Mouse (Mus musculus): ENCODE measurements around the gene Hcst. TPM values are rescaled to one million over a fixed set of nuclear protein-coding genes. Genes with fewer than 3 reads are reported as not detected.

Hcst gene
- polyA plus RNA-seq (2015; fragmentation: Nextera tagmentation; extraction: Ambion mirVana): 0.52 and 0.88 TPM in 2 replicates

GRCm38 (mm10) chr7:30419561-30420499 is at the start of gene Hcst:
Gene Hcst (minus strand): TSS chr7:30419854.
- H3K4me3 ChIP-seq: no peak within 1 kb of the TSS
- no peak within 1 kb of the TSS for H3K27ac ChIP-seq
- no peak within 1 kb of the TSS for H3K9ac ChIP-seq
- H3K27me3 ChIP-seq: peaks cover 8% of the 10 kb centered on the region; the same call in 1 of the 2 replicates
- no peaks in the 10 kb centered on the region for H3K36me3 ChIP-seq
- 78% methylated on average over 10 of the region's 10 CpGs for WGBS
- H3K4me1 ChIP-seq (replicated peaks): peaks cover 24% of the 10 kb centered on the region
- no peak within 1 kb of the TSS for H3K4me2 ChIP-seq
- ATAC-seq (ENCODE audit: low FRiP score): no peak
- peaks cover 3% of the 10 kb centered on the region; the same call in 1 of the 2 replicates for H3K9me3 ChIP-seq

GRCm38 (mm10) chr7:30464816-30465300 is 45.2 kb upstream of the Hcst start:
- Histone ChIP-seq H3K4me3 (no peak overlapping the region), H3K9me3 (no peaks in the 10 kb centered on the region), H3K27ac (no peak overlapping the region), H3K27me3 (peaks cover 90% of the 10 kb centered on the region), H3K9ac (no peak overlapping the region), H3K36me3 (no peaks in the 10 kb centered on the region), H3K4me2 (no peak overlapping the region), H3K4me1 (replicated peaks) (peaks cover 17% of the 10 kb centered on the region)
- 15% methylated on average over 6 of the region's 6 CpGs for WGBS
- no peak for ATAC-seq (ENCODE audit: low FRiP score)

- Histone ChIP-seq H3K9me3 (no peaks in the 10 kb centered on the region), H3K4me1 (replicated peaks) (peaks cover 24% of the 10 kb centered on the region), H3K4me2 (no peak overlapping the region), H3K27me3 (peaks cover 94% of the 10 kb centered on the region), H3K9ac (no peak overlapping the region), H3K27ac (no peak overlapping the region), H3K4me3 (no peak overlapping the region), H3K36me3 (no peaks in the 10 kb centered on the region)
- 30% methylated on average over 4 of the region's 4 CpGs for WGBS
- ATAC-seq (ENCODE audit: low FRiP score): no peak
Observed at GRCm38 (mm10) chr7:30463996-30464395, 44.3 kb upstream of the Hcst start.

- peaks cover 97% of the 10 kb centered on the region for H3K27me3 ChIP-seq
- no peak overlapping the region for H3K9ac ChIP-seq
- no peak for ATAC-seq (ENCODE audit: low FRiP score)
- no peaks in the 10 kb centered on the region for H3K9me3 ChIP-seq
- no peak overlapping the region for H3K4me3 ChIP-seq
- H3K4me2 ChIP-seq: no peak overlapping the region
- no peak overlapping the region for H3K27ac ChIP-seq
- H3K36me3 ChIP-seq: no peaks in the 10 kb centered on the region
- H3K4me1 ChIP-seq (replicated peaks): peaks cover 28% of the 10 kb centered on the region
- WGBS: 26% methylated on average over 7 of the region's 7 CpGs
Observed at GRCm38 (mm10) chr7:30463568-30463967, 43.9 kb upstream of the Hcst start.

- H3K9ac ChIP-seq: no peak overlapping the region
- H3K4me2 ChIP-seq: no peak overlapping the region
- ATAC-seq (ENCODE audit: low FRiP score): no peak
- H3K9me3 ChIP-seq: no peaks in the 10 kb centered on the region
- no peak overlapping the region for H3K27ac ChIP-seq
- peaks cover 96% of the 10 kb centered on the region for H3K27me3 ChIP-seq
- peaks cover 39% of the 10 kb centered on the region for H3K4me1 ChIP-seq (replicated peaks)
- no peaks in the 10 kb centered on the region for H3K36me3 ChIP-seq
- 24% methylated on average over 6 of the region's 6 CpGs for WGBS
- no peak overlapping the region for H3K4me3 ChIP-seq
Observed at GRCm38 (mm10) chr7:30459484-30459883, 39.8 kb upstream of the Hcst start.

GRCm38 (mm10) chr7:30457629-30458330 is 38.1 kb upstream of the Hcst start, which contains the start of the genes Kirrel2 and Nphs1:
Gene Kirrel2 (minus strand): TSS chr7:30457690.
Gene Nphs1 (plus strand): TSS chr7:30458315.
- Histone ChIP-seq H3K4me3 (peak within 1 kb of the TSS; percentile 32), H3K9ac (peak within 1 kb of the TSS; percentile 63), H3K4me1 (replicated peaks) (peaks cover 49% of the 10 kb centered on the region), H3K27me3 (peaks cover 97% of the 10 kb centered on the region), H3K27ac (peak within 1 kb of the TSS; percentile 64), H3K9me3 (no peaks in the 10 kb centered on the region), H3K4me2 (peak within 1 kb of the TSS; percentile 57), H3K36me3 (no peaks in the 10 kb centered on the region)
- ATAC-seq (ENCODE audit: low FRiP score): peak; percentile 85
- 2% methylated on average over 16 of the region's 16 CpGs for WGBS

GRCm38 (mm10) chr7:30456911-30457628 is 37.4 kb upstream of the Hcst start:
- Histone ChIP-seq H3K4me2 (peak overlapping the region; percentile 57), H3K4me3 (peak overlapping the region; percentile 32), H3K27ac (0 out of 2 replicates have a peak overlapping the region, but pooled peaks have one; percentile 35), H3K27me3 (peaks cover 96% of the 10 kb centered on the region), H3K4me1 (replicated peaks) (peaks cover 49% of the 10 kb centered on the region), H3K9ac (peak overlapping the region; percentile 63), H3K9me3 (no peaks in the 10 kb centered on the region), H3K36me3 (no peaks in the 10 kb centered on the region)
- ATAC-seq (ENCODE audit: low FRiP score): peak; percentile 28; the same call in 1 of the 2 replicates
- WGBS: under 1% methylated on average over 31 of the region's 31 CpGs

GRCm38 (mm10) chr7:30456487-30456886 is 36.8 kb upstream of the Hcst start:
- H3K36me3 ChIP-seq: no peaks in the 10 kb centered on the region
- peak overlapping the region; percentile 57 for H3K4me2 ChIP-seq
- H3K9me3 ChIP-seq: no peaks in the 10 kb centered on the region
- H3K4me1 ChIP-seq (replicated peaks): peaks cover 49% of the 10 kb centered on the region
- H3K9ac ChIP-seq: peak overlapping the region; percentile 63; the same call in 1 of the 2 replicates
- H3K4me3 ChIP-seq: peak overlapping the region; percentile 32
- ATAC-seq (ENCODE audit: low FRiP score): no peak
- 1% methylated on average over 9 of the region's 9 CpGs for WGBS
- H3K27me3 ChIP-seq: peaks cover 93% of the 10 kb centered on the region
- 0 out of 2 replicates have a peak overlapping the region, but pooled peaks have one; percentile 35 for H3K27ac ChIP-seq

GRCm38 (mm10) chr7:30454259-30454658 is 34.6 kb upstream of the Hcst start:
- Histone ChIP-seq H3K4me1 (replicated peaks) (peaks cover 41% of the 10 kb centered on the region), H3K36me3 (no peaks in the 10 kb centered on the region), H3K4me3 (peak overlapping the region; percentile 24), H3K27me3 (peaks cover 74% of the 10 kb centered on the region), H3K27ac (no peak overlapping the region), H3K4me2 (peak overlapping the region; percentile 42), H3K9me3 (no peaks in the 10 kb centered on the region), H3K9ac (no peak overlapping the region)
- WGBS: 8% methylated on average over 6 of the region's 6 CpGs
- no peak for ATAC-seq (ENCODE audit: low FRiP score)

GRCm38 (mm10) chr7:30453766-30454165 is 34.1 kb upstream of the Hcst start:
- H3K4me3 ChIP-seq: peak overlapping the region; percentile 24
- no peak for ATAC-seq (ENCODE audit: low FRiP score)

GRCm38 (mm10) chr7:30453327-30453726 is 33.7 kb upstream of the Hcst start:
- H3K4me2 ChIP-seq: peak overlapping the region; percentile 42
- no peaks in the 10 kb centered on the region for H3K36me3 ChIP-seq
- ATAC-seq (ENCODE audit: low FRiP score): no peak
- H3K27ac ChIP-seq: no peak overlapping the region
- no peaks in the 10 kb centered on the region for H3K9me3 ChIP-seq
- H3K4me1 ChIP-seq (replicated peaks): peaks cover 32% of the 10 kb centered on the region
- H3K4me3 ChIP-seq: peak overlapping the region; percentile 24
- peaks cover 65% of the 10 kb centered on the region for H3K27me3 ChIP-seq
- 19% methylated on average over 25 of the region's 25 CpGs for WGBS
- H3K9ac ChIP-seq: peak overlapping the region; percentile 29

More at GRCm38 (mm10) chr7:30453766-30454165, 34.1 kb upstream of the Hcst start:
- H3K9me3 ChIP-seq: no peaks in the 10 kb centered on the region
- 3% methylated on average over 25 of the region's 25 CpGs for WGBS
- H3K36me3 ChIP-seq: no peaks in the 10 kb centered on the region
- peak overlapping the region; percentile 42 for H3K4me2 ChIP-seq
- H3K4me1 ChIP-seq (replicated peaks): peaks cover 36% of the 10 kb centered on the region
- no peak overlapping the region for H3K27ac ChIP-seq
- peaks cover 70% of the 10 kb centered on the region for H3K27me3 ChIP-seq
- peak overlapping the region; percentile 29 for H3K9ac ChIP-seq
